Mouse (Mus musculus) G1E (cell line): Measurements from ENCODE around the gene Kremen1.

Experiments used
- CTCF ChIP-seq: IDR thresholded peaks from 2 replicates; pipeline ENCODE4 v1.5.1; 2012; ENCODE audit warnings: low read depth, low read length, inconsistent platforms, mixed read lengths
- GATA1 ChIP-seq: IDR thresholded peaks from 2 replicates; pipeline ENCODE4 v1.6.1; 2012; ENCODE audit warnings: borderline replicate concordance, low read length, inconsistent platforms, mixed read lengths
- POLR2AphosphoS5 ChIP-seq: IDR thresholded peaks from 2 replicates; pipeline ENCODE4 v1.6.1; 2012; ENCODE audit warnings: low read depth, low read length, inconsistent platforms; ENCODE audit not compliant: insufficient replicate concordance
- TAL1 ChIP-seq: conservative IDR thresholded peaks from 2 replicates; pipeline ENCODE4 v1.6.1; 2012; ENCODE audit warnings: low read depth, low read length, inconsistent platforms, mixed read lengths

DNA sequence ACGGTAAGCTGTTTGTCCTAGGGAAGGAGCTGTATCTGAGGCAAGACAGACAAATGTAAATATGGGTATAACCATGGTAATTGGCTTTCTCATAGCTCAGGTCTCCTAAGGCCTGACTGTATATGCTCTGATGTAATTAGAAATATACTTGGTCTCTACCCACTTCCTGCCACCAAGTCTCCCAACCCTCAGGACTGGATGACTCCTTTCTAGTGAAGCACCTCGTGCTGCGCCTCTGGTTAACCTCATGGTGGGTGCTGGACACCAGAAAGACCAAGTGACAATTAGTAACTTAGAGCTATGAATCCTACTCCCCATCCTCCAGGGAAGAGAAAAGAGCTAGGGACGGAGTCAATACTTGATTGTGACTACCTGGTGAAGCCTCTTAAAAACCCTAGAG is 42.0 kb downstream of the Kremen1 start:
- TF ChIP-seq CTCF: no peak
- TF ChIP-seq GATA1: no peak
- TF ChIP-seq POLR2AphosphoS5: no peak
- no peak for TF ChIP-seq TAL1
